Mouse (Mus musculus) CD4-positive, CD25-positive, alpha-beta regulatory T cell, adult 4 months (primary cell): ENCODE measurements around the gene Scrg1. TPM values are rescaled to one million over a fixed set of nuclear protein-coding genes. Genes with fewer than 3 reads are reported as not detected.
"Not testable (repeated sequence)": the region's sequence is repeated elsewhere in the genome, so short reads cannot be mapped to it uniquely, and the experiment has no call there.

Source experiments
- ATAC-seq: one replicate; pipeline ENCODE4 v1.8.0; 2017
- polyA plus RNA-seq, 2 experiments: library from polyadenylated mRNA; unstranded; fragments of 100-300 nt; shearing (Covaris generic); gene quantifications; one replicate each; pipeline ENCODE4 v1.2.1; 2017

The Scrg1 gene
- polyA plus RNA-seq, 2 experiments from 2014 or later = not detected

DNA sequence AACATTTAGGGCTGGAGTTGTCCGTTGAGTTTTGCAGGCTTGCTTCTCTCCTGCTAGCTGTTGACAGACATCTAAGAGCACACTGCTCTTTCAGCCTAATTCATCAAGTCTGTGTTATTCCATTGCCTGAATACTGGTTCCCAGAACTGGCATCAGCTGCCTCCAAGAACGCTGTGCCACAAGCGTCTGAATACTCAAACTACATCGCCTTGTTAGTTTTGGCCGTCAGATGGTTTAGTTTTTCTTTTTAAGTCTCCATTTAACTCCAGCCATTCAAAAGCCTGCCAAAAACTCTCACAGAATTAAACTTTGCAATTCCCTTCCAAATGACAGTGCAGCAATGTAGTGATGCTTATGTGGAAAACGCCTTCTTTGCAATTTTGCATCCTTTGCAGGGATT lies 1.4 kb downstream of the Scrg1 start:
- no peak for ATAC-seq

DNA sequence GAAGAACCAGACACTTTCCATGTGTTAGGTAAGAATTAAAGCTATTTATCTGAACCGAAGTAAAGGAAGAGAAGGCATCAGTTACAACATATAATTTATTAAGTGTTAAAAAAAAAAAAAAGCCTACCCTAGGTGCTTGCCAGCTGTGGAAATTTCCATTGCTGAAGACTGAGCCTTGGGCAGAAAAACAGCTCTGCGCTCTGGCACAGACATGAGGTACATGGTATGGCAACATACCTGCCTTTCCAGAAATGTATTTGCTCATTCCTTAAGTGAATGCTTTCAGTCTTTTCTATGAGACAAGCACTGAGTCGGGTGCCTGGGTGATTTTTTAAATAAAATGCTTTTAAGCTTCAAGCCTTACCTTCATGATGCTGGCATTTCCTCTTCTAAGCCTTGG lies 2.2 kb downstream of the Scrg1 start:
- no peak for ATAC-seq

DNA sequence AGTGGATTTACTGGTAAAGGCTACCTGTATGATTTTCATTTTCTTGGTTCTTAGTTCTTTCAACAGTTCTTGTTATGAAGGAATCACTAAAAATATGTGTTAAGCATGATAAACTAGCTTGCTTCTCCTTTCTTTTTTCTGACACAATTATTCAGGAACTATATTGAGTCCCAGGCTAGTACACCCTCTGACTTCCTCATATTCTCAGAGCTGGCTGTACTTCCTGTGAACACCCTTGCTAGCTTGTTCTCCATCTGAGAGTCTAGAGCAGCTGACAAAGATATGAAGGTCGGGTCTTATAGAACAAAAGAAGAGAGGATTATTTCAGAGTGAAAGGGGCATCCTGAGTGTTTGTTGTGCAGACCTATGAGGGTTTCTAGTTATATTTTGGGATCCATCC lies 7.1 kb downstream of the Scrg1 start:
- ATAC-seq = no peak

DNA sequence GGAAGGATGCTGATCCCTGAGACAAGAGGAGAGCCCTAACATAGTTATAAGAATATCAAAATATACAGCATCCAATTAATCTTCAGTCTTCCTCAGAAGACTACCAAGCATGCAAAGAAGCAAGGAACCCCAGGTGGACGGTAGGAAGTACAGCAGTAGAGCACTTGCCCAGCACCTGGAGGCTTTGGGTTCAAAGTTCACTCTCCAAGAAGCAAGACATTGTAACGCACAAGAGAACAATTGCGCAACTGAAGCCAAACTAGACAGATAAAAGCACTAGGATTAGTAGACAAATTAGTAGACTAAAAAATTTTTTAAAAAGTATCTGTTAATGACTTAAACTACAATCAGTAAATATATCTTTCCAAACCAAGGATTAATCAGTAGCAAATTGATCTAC lies 8.0 kb downstream of the Scrg1 start:
- ATAC-seq = no peak

DNA sequence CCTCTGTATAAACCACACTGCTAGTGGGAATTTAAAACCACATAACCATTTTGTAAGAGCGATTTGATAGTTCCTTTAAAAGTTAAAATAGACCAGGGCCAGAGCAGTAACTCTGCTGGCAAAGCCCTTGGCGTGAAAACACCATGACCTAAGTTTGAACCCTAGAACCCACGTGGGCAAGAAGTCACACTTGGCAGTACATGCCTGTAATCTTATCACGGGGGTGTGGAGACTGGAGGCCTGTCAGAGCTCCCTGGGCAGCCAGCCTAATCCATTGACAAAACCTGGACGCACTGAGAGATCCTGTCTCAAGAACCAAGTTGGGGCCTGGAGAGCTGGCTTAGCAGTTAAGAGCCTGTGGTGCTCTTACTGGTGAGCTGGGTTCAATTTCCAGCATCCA lies 12.9 kb downstream of the Scrg1 start:
- no peak for ATAC-seq

DNA sequence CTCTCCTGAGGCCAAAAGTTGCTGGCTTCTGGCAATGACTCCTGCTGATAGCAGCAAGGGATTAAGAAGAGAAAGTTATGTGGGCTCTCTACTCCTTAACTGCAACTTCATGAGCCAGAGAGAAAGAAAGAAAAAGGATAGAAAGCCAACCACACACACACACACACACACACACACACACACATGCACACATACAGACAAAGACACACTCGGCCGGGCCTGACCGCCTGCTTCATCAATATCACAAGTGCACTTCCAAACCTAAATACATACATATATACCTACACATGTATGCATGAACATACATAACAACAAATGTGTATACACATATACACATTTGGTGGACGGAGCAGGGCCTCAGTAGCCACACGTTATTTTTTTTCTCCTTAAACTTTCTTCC lies 15.1 kb downstream of the Scrg1 start:
- no peak for ATAC-seq

DNA sequence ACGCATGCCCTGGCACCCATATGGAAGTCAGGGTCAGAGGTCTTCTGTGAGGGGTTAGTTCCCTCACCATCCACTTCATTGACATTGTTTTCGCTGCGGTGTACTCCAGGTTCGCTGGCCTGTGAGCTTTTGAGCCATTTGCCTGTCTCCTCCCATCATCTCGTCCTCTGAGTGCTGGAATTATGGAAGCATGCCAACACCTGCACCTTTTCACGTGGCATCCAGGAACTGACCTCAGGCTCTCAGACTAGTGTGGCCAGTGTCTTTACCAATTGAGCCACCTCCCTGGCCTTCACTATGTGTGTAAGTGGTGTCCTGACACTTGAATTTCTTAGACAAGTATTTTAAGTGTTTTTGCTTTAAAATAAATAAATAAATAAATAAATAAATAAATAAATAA lies 18.0 kb downstream of the Scrg1 start:
- ATAC-seq = no peak

DNA sequence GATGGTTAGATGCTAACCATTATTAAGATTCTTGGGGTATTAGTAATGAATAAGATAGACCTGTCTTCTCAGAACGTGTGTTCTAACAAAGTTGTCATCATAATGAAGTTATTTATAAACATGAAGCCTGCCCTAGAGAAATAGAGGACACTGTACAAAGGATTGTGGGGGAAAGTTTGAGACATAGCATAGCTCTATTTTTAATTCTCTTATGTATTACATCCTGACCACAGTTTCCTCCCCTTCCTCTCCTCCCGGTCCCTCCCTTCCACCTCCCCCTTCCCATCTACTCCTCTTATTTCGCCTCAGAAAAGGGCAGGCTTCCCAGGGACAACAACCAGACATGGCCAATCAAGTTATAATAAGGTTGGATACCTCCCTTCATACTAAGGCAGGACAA lies 22.7 kb downstream of the Scrg1 start:
- no peak for ATAC-seq

DNA sequence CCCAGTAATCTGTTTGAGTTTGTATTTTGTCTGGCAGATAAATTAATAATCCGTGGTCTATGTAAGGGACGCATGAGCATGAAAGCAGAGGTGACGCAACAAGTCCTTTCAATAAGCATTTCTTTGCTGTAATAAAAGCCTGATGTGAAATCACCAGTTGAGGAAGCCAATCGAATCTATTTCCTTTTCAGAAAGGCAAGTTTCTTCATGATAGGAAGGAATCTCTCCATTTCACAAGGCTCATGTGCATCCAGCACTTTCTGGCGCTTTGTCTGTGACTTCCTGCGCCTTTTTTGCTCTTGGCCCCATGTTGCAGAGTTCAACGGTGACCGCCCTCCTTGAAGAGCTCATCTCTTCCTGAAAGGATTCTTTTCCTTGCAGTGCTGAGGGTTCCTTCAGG lies 24.0 kb downstream of the Scrg1 start:
- no peak for ATAC-seq

DNA sequence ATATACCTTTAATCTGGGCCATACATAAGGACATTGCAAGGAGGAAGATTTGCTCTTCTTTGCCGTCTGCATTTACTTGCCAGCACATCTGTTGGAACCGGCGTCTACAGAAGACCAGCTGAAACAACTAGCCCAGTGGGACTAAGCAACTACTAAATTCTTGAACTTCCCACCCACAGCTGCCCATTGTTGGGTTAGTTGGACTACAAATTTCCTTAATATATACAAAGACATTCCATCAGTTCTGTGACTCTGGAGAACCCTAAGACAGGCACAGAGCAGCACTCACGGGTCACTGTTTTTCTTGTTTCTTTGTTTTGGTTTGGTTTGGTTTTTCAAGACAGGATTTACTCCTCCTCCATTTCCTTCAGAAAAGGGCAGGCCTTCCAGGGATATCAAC lies 24.9 kb downstream of the Scrg1 start:
- no peak for ATAC-seq

DNA sequence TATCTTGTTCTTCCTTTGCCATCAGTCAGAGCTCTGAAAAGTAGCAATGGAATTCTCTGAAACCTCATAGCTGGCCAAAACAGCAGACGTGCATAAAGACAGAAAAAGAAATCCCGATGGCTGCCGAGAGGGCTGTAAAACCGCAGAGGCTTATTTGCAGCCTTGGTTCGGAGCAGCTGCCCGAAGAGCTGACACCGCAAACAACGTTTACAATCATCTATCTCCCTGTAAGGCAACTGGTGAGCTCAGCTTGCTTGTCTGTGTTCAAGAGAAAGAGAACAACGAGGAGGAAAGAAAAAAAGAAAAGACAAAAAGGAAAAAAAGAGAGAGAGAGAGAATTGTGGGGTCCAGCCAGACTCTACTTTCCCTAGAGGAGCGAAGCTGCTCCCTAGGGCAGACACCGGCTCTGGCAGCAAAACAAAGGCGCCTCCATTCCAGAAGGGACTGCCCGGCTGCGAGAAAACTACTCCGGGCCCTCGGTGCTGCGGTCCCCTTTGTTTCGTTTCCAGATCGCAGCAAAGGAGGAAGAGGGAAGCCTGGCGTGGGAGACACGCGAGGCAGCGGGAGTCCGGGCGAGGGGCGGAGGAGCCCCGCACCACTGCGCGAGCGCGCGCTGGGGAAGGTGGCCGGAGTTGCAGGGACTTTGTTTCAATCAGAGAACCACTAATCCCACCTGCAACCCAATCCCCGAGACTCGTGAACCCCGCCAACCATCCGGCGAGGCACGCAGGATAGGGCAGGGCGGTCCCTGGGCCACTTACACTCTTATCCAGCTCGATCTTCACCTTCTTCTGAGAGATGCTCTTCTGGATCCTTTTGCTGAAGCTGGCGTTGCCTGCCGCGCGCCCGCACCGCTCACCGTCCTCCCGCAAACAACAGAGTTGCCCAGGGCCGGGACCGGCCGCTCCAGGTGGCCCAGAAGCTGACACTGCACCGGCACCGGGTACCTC lies 31.0 kb downstream of the Scrg1 start:
- ATAC-seq = peak; percentile 14

DNA sequence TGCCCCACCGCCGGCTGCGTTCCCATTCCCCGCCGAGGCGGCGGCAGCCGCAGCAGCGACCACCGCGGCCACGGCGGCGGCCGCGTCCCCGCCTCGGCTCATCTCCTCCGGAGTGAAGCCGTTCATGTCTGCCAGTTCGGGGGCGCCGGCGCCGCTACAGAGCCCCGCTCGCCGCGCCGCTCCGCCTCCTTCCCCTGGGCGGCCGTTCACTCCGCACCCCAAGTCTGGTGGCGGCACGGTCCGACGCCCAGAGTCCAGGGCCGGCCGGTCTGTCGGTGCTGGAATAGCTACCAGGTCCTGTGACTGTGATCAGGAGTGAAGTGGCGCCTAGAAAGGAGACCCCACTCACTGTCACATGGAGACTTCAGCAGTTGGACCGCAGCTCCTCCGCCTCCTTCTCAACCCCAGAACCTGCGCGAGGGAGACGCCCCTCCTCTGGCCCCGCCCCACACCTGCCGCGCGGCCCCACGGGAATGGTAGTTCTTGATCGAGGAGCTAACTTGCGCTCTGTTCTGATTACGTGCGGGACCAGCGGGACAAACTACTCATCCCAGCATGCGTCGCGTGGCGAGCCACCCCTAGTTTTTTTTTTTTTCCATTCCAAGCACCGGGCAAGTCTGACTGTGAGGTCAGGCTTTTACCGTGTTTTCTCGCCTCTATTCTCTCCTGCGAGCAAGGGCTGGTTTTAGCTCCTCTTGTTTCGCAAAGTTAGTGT lies 31.9 kb downstream of the Scrg1 start, which contains the start of gene Sap30:
TSS of gene Sap30 (minus strand) at position 420 of the 715 bp plus-strand sequence.
- ATAC-seq = peak; percentile 95

DNA sequence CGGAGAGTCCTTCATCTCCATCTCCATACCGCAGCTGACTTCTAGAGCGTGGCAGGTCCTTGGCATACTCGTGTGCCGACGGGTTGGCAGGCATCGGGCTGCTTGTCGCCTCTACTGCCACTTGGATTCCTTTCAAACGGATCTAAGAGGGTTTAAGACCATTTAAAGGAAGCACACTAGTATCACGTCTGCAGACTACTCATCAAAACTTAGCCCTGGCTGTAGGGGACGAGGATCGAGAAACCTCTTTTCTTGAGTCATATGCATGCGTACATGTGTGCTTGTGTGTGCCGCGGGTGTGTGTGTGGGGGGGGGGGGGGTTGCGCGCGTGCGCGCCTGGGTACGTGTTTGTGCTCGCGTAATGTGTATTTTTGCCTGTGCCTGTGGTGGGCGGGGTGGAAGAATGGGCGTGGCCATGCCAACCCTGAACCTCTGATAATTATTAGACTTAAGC lies 32.6 kb downstream of the Scrg1 start:
- peak; percentile 47 for ATAC-seq

DNA sequence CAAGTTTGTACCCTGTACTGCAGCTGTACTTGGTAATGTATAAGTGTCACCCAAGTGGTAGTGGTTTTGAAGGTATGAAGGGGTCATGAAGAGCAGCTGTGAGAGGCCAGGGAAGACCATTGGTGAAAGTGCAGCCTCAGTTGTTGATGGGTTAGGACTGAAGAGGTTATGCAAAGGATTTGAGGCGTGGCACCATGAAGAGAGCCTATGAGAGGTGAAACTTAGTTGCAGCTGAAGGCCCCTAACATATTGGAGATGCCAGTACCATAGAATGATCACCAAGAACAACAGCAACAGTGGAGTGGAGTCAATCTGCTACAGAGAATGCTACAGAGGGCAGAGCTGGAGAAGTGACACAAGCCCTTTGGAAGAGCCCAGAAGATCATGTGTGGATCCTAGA lies 33.6 kb downstream of the Scrg1 start:
- ATAC-seq = no peak

DNA sequence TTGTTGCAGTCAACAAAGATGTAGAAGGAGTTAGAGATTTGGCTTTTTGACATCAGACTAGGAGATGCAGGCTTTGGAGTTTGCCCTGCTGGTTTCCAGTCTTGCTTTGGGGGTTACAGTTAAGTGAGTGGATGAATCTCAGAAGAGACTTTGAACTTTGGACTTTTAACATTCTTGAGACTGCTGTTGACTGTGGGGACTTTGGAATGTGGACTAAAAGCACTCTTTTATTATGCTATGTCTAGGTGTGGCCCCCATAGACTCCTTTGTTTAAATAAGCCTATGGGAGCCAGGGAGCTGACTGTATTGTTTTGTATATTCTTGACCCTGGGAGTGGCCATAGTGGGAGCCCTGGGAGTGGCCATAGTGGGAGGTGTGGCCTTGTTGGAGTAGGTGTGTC lies 34.2 kb downstream of the Scrg1 start:
- ATAC-seq = no peak

DNA sequence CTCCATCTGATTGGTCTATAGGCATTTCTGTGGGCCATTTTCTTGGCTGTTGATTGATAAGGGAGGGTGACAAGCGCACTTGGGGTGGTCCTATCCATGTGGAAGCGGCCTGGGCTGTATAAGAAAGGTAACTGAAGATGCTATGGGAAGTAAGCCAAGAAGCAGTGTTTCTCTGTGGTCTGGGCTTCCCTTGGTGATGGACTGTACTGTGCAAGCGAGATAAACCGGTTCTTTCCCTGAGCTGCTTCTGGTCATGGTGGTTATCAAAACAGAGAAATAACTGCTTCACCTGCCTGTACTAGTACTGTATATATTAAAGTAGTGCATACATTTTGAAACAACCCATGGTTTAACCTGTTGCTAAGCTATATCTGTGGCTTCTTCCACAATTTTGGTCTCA lies 36.1 kb downstream of the Scrg1 start:
- ATAC-seq = no peak

DNA sequence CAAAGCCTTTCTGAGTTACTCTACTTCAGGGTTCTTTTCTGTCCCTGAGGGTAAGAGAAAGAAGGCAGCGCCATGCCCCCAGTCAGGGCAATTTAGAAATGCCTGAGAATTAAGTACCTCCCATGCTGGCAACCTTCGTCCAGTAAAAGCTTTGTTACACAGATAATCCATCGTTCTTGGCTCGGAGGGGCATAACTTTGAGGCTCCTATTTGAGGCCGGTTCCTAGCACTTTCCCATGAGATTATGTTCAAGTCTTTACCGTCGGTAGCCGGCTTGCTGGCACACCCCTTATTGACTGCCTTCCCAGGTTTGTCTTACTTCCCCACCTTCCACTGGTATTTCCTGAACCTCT lies 42.7 kb downstream of the Scrg1 start:
- no peak for ATAC-seq

DNA sequence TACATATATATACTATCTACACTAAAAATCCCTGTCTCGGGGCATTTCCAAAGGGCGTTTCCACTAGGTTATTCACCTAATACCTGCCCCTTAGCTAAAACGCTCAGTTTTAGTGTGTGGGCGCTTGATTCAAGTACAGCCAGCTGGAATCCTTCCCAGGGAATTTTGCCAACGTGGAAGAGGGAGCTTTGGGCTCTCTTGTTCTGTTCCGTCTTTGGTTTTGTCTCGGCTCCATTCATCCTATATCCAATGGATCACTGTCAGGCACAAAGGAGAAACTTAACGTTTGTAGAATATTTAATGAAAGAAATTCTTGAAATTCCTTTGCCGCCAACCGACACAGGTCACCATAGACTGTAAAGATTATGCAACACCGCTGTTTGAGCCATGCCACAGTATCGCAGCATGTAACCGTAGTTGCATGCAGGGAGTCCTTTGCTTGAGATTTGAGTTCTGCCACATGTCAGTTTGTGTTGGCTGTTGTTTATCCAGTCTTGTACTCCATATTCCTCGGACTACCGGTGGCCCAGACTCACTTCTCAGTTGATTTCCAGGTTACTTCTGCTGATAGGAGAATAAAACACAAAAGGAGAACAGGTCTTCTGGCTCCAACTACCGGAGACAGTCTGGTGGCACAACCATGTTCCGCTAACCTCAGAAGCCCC lies 43.3 kb downstream of the Scrg1 start:
- ATAC-seq = no peak

DNA sequence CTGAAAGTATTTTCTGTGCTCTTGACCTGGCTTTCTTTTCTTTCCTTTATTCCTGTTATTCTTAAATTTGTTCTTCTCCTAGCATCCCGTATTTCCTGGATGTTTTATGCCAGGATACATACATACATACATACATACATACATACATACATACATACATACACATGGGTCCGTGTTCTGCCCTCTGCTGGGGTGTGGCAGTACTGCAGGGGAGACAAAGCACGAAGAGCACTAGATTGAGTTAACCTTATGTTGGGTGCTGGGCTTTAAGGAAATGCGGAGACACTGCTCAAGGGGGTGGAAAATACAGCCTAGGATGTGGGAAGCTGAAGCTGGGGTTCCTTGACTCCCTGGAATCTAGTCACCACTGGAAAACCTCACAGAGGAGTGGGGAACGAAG lies 47.9 kb downstream of the Scrg1 start:
- ATAC-seq = peak; percentile 90

DNA sequence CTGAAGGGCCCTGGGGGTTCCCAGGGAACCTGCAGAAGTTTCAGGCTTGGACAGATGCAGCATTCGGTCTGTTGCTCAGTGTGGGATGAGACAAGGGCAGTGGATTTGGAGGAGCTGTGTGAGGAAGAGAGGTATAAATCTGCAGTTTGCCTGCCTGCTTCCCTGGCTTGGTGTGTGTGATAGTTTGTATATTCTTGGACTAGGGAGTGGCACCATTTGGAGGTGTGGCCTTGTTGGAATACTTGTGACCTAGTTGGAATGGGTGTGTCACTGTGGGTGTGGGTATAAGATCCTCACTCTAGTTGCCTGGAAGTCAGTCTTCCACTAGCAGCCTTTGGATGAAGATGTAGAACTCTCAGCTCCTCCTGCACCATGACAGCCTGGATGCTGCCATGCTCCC lies 49.8 kb downstream of the Scrg1 start:
- ATAC-seq = not testable (repeated sequence)

DNA sequence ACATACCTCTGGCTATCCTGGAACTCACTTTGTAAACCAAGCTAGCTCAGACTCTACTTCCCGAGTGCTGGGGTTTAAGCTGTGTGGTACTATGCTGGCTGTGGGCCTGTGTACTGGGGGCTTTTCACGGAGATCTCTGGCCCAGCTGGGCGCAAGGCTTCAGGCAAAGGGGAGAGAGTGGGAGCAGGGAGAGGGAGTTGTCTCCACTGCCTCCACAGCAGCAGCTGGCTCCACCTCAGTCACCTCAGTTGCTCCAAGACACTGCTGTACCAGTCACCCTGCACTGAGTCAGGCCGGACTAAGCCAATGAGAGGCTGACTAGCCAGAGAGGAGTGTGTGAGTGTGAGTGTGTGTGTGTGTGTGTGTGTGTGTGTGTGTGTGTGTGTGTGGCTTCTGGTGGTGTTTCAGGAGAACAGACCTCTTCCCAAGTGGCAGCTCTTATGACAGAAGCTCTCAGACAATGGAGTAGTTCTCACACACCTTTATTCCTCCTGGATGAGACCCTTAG lies 51.9 kb downstream of the Scrg1 start:
- no peak for ATAC-seq

DNA sequence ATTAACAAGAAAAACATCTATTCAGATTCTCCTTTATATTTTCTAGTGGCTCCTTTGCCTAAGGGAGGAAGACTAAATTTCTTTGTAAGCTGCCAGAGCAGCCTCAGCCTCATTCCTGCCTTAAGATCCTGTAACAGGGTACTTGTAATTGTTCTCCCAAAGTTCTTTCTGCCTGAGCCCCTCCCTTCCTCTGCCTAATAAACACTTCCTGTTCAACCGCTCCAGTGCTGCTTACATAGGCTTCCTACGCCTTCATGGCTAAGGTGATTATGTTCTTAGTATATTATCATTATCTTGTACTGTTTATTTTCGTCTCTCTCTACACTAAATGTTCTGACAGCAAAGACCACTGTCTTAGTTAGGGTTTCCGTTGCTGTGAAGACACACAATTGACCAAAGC lies 52.9 kb downstream of the Scrg1 start:
- no peak for ATAC-seq

DNA sequence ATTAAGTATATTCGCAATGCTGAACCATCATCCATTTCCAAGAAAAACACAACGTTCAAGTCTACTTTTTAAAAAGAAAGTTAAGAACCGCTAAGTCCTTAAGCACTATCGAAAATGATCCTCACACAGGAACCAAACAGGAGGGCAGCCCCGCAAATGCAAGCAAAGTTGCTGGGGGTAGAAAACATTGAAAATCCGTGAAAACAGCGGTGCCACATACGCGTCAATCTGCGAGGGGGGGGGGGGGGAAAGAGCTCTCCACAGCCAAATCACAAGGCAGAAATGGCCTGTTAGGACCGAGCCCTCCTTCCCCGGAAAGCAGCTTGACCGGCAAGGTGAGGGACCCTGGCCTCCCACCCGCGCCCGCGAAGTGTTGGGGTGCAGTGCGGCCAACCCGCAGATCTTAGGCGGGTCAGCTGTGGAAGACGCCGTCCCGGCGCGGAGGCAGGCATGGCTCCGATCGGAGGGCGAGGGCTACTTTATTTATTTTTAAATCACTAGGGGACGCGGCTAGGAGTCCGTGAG lies 55.1 kb downstream of the Scrg1 start:
- ATAC-seq = no peak
